Mouse (Mus musculus) stomach, postnatal 0 days (tissue): ENCODE measurements around the gene Tmem201.

Experiments
- CTCF ChIP-seq: IDR thresholded peaks from 2 replicates; pipeline ENCODE4 v1.5.1; 2016; ENCODE audit warnings: antibody characterized with exemption, low read depth, mild to moderate bottlenecking, moderate library complexity
- EP300 ChIP-seq: optimal IDR thresholded peaks from 2 replicates; pipeline ENCODE3; 2016; ENCODE audit warnings: antibody characterized with exemption

DNA sequence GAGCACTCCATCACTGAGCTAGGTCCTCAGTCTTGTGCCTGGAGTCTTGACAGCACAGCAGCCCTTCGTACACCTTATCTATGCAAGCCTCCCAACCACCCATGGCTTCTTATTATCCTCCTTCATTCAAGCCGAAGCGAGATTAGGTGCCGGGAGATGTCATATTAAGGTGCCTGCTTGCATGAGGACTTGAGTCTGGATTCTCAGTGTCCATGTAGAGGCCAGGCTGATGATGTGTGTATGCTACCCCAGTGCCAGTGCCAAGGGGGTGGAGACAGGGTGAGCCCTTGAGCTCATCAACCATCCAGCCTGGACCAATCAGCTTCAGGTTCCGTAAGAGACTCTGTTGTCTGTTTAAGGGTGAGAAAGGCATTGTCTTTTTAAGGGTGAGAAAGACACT lies 47.1 kb upstream of the Tmem201 start:
- TF ChIP-seq CTCF (no peak), EP300 (no peak)
